Mouse (Mus musculus): ENCODE data around the gene Ddx4. TPM values are rescaled to one million over a fixed set of nuclear protein-coding genes. Genes with fewer than 3 reads are reported as not detected.
"Not testable (repeated sequence)": the region's sequence is repeated elsewhere in the genome, so short reads cannot be mapped to it uniquely, and the experiment has no call there.

The Ddx4 gene
- total RNA-seq, 2 experiments from 2014 or later: 2.2 to 2.4 TPM

DNA sequence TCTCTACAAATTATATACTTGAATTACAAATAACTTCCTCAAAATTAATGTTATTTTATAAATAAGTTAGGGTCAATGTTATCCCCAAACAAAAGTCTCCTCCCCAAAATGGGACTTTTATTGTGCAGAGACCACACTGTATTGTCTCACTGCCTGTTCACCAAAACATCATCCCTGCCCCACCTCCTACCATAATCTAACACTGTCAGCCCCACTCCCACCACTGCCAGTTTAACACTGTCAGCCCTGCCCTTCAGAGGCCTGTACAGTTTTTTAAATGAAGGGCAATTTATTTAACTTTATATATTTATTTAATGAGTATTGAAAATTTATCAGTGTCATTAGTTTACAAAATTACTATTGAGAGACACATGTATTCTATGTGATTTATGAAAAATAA, 26.7 kb downstream of the Ddx4 start:
- no peak overlapping the region for H3K27ac ChIP-seq
- intact Hi-C loops (cut with DNase I): no loop called here
- H3K4me3 ChIP-seq: no peak overlapping the region
- TF ChIP-seq CTCF (IDR thresholded peaks at IDR 0.05): no peak
- no peak for DNase-seq (ENCODE audit: extremely low spot score in 1 of 2, low spot score in 2 of 2)

DNA sequence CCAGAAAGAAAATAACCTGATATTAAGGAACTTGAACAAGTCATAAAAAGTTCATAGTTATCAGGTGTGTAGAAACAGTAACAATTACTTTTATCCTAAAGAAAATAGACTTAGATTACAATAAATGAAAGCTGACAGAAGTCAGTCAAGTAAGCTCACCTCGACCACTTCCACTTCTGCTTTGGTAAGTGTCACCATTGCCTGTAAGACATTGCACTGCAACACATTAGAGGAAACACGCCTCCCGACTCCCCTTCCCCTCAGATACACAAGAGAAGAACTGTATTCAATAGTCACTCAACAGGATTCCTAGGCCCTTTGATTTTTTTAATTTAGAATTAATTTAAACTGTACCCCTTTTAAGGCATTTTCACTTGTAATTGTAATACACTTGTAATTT, 27.7 kb downstream of the Ddx4 start:
- no peak for TF ChIP-seq CTCF (IDR thresholded peaks at IDR 0.05)
- DNase-seq (ENCODE audit: extremely low spot score in 1 of 2, low spot score in 2 of 2): no peak
- intact Hi-C loops (cut with DNase I): no loop called here
- Histone ChIP-seq H3K27ac (no peak overlapping the region), H3K4me3 (no peak overlapping the region)

DNA sequence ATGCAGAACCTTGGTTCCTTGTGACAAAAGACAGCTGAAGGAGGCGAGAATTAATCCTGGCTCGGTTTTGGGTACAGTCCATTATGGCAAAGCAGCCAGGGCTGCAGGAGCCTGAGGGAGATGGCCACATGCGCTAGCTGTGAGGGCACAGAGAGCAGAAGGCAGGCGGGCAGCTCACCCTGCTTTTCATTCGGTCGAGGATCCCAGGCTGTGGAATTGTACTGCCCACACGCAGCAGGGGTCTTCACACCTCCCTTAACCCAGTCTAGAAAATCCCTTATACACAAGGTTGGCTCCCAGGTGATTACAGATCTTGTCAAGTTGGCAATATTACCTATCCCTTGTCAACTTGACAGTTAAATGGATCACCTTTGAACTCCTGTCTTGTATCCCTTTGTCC, 28.6 kb downstream of the Ddx4 start:
- intact Hi-C loops (cut with DNase I): no loop called here
- no peak overlapping the region for H3K27ac ChIP-seq
- H3K4me3 ChIP-seq: no peak overlapping the region
- no peak for DNase-seq (ENCODE audit: extremely low spot score in 1 of 2, low spot score in 2 of 2)
- no peak for TF ChIP-seq CTCF (IDR thresholded peaks at IDR 0.05)

DNA sequence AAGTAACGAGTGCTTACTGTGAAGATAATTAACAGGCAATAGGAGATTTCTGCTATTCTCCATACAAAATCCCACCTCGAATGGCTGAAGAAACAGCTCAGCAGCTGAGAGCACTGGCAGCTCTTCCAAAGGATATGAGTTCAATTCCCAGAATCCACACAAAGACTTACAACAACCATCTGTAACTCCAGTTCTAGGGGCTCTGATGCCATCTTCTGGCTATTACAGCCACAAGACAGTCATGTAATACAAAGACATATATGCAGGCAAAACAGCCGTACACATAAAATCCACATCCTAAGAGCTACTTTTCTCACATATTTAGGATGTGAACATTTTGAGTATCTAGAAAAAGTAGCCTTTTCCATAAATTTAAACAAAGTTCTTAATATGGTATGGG, 30.7 kb downstream of the Ddx4 start:
- no peak for DNase-seq (ENCODE audit: extremely low spot score in 1 of 2, low spot score in 2 of 2)
- H3K27ac ChIP-seq: no peak overlapping the region
- H3K4me3 ChIP-seq: no peak overlapping the region
- peak; percentile 5; the same call in 1 of the 2 replicates for TF ChIP-seq CTCF (IDR thresholded peaks at IDR 0.05)
- intact Hi-C loops (cut with DNase I): no loop called here

DNA sequence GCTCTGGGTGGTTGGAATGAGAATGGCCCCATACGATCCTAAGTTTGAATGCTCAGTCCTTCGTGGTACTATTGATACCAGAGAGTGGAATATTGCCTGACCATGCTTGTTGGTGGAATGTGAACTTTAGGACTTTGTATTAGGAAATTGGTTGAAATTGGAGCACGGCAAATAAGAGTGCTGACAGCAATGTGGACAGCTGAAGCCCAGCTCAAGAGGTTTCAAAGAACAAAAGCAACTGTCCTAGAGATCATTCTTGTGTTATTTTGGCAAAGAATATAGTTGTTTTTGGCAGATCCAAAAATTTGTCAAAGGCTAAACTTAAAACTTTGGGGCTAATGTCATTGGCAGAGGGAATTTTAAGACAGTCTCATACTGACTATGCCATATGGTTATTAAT, 43.7 kb downstream of the Ddx4 start:
- Histone ChIP-seq H3K4me3 (no peak overlapping the region), H3K27ac (no peak overlapping the region)
- intact Hi-C loops (cut with DNase I): no loop called here
- DNase-seq (ENCODE audit: extremely low spot score in 1 of 2, low spot score in 2 of 2): no peak
- TF ChIP-seq CTCF (IDR thresholded peaks at IDR 0.05): no peak

DNA sequence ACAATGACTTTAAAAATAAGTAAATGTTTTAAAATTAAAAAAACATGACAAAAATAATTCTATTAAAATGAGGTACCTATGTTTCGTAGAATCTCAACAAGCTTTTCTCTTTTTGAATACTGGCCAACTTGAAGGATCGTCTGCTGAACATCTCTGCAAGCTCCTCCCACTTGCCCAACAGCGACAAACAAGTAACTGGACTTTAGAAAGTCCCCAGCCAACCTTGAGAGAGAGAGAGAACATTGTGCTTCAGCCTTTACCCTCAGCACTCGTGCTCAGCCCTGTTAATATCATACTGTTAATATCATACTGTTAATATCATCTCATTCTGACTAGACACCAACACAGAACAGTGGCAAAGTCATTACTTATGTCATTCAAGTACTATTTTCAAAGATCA, 47.9 kb downstream of the Ddx4 start:
- no peak overlapping the region for H3K4me3 ChIP-seq
- H3K27ac ChIP-seq: no peak overlapping the region
- no peak for DNase-seq (ENCODE audit: extremely low spot score in 1 of 2, low spot score in 2 of 2)
- TF ChIP-seq CTCF (IDR thresholded peaks at IDR 0.05): no peak
- intact Hi-C loops (cut with DNase I): no loop called here

DNA sequence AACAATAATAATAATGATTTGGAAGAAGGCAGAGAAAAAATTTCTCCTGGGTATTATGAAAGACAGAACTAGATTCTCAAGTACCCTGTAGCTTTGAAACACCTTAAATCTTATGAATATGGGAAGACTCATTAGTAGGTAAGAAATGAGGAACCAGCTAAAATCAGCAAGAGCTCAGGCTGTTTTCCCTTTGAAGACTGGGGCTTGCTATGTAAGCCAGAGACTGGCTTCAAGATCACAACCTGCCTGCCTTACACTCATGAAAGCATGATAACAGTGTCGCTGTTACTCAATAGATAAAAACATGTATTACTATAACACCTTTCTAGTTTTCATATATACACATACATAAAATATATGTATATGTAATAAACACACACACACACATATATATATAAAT, 48.4 kb downstream of the Ddx4 start:
- intact Hi-C loops (cut with DNase I): no loop called here
- Histone ChIP-seq H3K27ac (no peak overlapping the region), H3K4me3 (no peak overlapping the region)
- no peak for TF ChIP-seq CTCF (IDR thresholded peaks at IDR 0.05)
- no peak for DNase-seq (ENCODE audit: extremely low spot score in 1 of 2, low spot score in 2 of 2)

DNA sequence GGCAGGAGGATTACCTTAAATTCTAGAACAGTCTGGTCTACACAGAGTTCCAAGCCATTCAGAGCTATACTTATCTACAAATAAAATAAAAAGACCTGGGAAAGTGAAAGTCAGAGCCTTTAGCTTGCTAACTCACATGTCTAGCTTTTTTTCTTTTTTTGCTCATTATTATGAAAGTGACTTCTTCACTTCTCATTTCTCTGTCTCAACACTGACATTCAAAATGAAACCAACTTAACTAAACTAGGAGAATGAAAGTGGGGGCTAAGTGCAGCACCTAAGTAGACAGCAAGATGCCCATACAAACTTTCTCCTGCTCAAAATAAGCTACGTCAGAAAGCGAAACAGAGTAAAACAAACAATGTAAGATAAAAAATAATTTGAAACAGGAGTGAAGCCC, 49.7 kb downstream of the Ddx4 start:
- DNase-seq (ENCODE audit: extremely low spot score in 1 of 2, low spot score in 2 of 2): no peak
- no peak for TF ChIP-seq CTCF (IDR thresholded peaks at IDR 0.05)
- intact Hi-C loops (cut with DNase I): no loop called here
- no peak overlapping the region for H3K27ac ChIP-seq
- no peak overlapping the region for H3K4me3 ChIP-seq

DNA sequence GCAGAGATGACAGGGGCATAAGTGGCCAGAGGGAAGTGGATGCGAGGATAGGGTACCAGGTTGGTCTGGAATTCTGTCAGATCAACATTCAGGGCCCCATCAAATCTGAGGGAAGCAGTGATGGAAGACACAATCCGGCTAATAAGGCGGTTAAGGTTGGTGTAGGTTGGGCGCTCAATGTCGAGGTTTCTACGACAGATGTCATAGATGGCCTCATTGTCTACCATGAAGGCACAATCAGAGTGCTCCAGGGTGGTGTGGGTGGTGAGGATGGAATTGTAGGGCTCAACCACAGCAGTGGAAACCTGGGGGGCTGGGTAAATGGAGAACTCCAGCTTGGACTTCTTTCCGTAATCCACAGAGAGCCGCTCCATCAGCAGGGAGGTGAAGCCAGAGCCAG, 58.0 kb downstream of the Ddx4 start, which contains the start of gene Il31ra:
Gene Il31ra (minus strand): TSS at position 101 of the 400 bp plus-strand sequence.
- intact Hi-C loops (cut with DNase I); H3K4me3 ChIP-seq; H3K27ac ChIP-seq; DNase-seq (ENCODE audit: extremely low spot score in 1 of 2, low spot score in 2 of 2): not testable (repeated sequence)

DNA sequence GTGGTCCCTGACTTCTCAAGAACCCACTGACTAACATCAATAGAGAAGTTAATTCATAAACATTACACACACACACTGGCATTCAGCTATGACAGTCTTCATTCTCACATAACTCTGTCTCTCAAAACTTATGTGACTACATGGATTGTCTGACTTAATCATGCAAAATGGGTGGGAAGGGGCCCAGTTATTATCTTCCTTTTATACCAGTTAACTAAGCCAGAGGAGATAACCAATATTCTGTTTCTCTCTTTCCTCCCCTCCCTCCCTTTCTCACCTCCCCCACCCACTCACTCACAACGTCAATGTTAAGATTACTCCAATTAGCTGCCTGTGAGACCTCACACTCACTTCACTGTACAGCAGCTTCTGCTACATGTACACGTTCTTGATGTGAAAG, 62.0 kb downstream of the Ddx4 start:
- no peak for DNase-seq (ENCODE audit: extremely low spot score in 1 of 2, low spot score in 2 of 2)
- Histone ChIP-seq H3K27ac (no peak overlapping the region), H3K4me3 (no peak overlapping the region)
- no peak for TF ChIP-seq CTCF (IDR thresholded peaks at IDR 0.05)
- intact Hi-C loops (cut with DNase I): no loop called here

DNA sequence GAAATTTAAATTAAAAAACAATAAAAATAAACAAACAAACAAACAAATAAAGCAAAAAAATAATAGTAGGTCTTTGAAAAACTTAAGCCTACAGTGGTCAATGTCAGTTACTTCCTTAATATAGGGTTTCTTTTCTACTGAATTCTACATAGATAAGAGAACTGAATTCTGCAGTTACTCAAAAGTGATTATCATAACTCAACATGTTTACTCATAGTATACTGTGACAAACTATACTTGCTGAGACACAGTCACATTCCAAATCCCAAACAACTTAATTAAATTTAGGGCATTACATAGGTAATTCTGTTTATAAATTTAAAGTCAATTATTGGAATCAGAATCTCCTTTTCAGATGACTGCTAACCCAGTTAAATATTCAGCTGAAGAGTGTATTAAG, 62.6 kb downstream of the Ddx4 start:
- no peak for TF ChIP-seq CTCF (IDR thresholded peaks at IDR 0.05)

DNA sequence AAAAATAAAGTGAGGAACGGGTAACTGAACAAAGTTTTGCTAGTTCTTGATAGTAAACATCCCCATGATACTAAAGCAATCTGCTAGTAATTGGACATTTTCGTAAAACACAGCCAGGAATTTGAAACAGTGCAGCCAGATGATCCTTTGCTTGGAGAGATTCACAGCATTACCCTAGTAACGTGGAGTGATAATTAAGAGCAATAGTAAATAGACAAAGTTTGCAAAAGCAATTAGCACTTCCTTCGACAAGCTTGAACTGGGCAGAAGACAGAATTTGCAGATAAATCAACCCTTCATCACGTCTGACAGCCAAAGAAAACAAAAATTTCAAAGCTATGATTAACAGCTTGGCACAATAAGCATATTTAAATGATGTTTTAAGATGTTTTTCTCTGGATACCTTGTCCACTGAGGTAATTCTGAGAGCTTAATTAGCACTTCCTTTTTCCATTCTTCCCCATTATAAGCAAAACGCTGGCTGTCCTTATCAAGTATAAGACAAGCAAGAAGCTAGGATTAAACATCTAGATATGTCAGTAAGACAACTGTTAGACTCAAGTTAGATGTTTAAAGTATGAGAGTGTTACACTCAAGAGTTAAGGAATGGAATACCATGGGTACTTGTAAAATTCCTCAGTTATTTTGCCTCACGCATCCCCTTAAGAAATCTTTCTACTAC, 67.6 kb downstream of the Ddx4 start:
- TF ChIP-seq CTCF (IDR thresholded peaks at IDR 0.05): no peak
- H3K4me3 ChIP-seq: no peak overlapping the region
- no peak for DNase-seq (ENCODE audit: extremely low spot score in 1 of 2, low spot score in 2 of 2)

More for the DNA sequence above, 62.6 kb downstream of the Ddx4 start:
- no peak overlapping the region for H3K4me3 ChIP-seq
- intact Hi-C loops (cut with DNase I): no loop called here
- no peak overlapping the region for H3K27ac ChIP-seq
- DNase-seq (ENCODE audit: extremely low spot score in 1 of 2, low spot score in 2 of 2): no peak

DNA sequence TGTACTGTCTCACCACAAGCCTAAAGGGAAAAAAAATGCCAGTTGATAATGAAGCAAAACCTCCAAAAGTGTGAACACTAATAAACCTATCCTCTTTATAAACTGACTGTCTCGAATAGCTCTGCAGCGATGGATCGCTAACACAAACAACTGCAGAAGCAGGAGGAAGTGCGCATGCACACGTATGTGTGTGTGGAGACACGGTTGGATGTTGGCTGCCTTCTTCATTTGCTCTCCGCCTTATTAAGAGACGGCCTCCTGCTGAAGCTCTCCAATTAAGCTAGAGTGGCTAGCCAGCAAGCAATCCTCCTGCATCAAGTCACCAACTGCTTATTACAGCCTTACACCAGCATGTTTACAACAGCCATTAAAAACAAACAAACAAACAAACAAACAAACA, 70.0 kb downstream of the Ddx4 start:
- Histone ChIP-seq H3K27ac (no peak overlapping the region), H3K4me3 (no peak overlapping the region)
- intact Hi-C loops (cut with DNase I): no loop called here
- no peak for DNase-seq (ENCODE audit: extremely low spot score in 1 of 2, low spot score in 2 of 2)
- no peak for TF ChIP-seq CTCF (IDR thresholded peaks at IDR 0.05)

More for the DNA sequence above, 67.6 kb downstream of the Ddx4 start:
- no peak overlapping the region for H3K27ac ChIP-seq
- intact Hi-C loops (cut with DNase I): no loop called here

All from left cerebral cortex, adult 2 months (tissue).